Mouse (Mus musculus) adrenal gland, postnatal 14 days (tissue): ENCODE data around the gene Suds3. TPM values are rescaled to one million over a fixed set of nuclear protein-coding genes. Genes with fewer than 3 reads are reported as not detected.
A peak's percentile ranks its signal among the peaks of the same experiment; 100 is the strongest.

Source experiments
- DNase-seq: peaks from one replicate; pipeline ENCODE4 v3.0.0; 2021; ENCODE audit warnings: mixed read lengths
- total RNA-seq: library from RNA; stranded (reverse); gene quantifications from 2 replicates; pipeline ENCODE4 v1.2.3, GENCODE M21; 2021

Gene Suds3
- total RNA-seq, 1 experiment from 2014 or later, result 88.4 TPM

DNA sequence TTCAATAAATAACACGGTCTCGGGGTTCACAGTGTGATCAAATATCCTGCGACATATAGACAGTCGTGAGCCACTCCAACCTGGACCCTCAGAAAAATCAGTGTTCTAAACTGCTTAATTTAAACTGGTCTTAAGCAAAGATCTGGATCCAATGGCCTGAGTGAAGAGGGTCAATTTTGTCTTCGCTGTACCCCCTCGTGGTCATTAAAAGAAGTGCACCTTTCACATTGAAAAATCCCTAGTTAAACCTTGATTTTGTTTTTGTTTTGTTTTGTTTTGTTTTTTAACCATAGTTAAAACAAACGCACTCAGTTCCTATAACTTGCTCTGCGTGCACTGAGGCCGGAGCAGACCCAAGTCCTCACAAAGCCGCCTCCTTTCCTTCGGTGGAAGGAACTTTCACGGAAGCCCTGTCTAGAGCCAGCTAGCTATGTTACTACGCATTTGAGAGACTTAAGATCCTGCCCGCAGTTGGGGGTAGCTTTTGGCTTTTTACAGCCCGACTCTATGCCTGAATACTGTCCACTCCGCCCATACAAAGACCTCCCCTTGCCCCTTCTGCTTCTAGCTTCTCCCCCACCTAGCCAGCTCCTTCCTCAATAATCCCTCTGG is 1.2 kb downstream of the Suds3 start:
- no peak for DNase-seq

- peak; percentile 46 for DNase-seq
These were observed 2.6 kb downstream of the Suds3 start for GRCm38 (mm10) chr5:117113330-117113729.

DNA sequence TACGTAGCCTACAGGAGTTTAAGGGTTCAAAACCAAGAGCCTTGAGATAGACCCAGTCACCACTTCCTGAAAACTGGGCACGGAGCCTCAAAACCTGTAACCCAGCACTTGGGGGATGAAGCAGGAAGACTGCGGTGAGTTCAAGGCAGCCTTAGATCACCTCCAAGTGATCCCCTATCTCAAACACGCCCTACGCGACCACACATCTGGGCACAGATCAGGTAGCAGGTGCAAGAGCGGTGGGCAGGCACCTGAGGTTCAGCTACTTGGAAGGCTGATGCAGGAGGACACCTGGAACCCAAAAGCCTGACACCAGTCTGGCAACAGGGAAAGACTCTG is 4.2 kb downstream of the Suds3 start:
- no peak for DNase-seq

DNA sequence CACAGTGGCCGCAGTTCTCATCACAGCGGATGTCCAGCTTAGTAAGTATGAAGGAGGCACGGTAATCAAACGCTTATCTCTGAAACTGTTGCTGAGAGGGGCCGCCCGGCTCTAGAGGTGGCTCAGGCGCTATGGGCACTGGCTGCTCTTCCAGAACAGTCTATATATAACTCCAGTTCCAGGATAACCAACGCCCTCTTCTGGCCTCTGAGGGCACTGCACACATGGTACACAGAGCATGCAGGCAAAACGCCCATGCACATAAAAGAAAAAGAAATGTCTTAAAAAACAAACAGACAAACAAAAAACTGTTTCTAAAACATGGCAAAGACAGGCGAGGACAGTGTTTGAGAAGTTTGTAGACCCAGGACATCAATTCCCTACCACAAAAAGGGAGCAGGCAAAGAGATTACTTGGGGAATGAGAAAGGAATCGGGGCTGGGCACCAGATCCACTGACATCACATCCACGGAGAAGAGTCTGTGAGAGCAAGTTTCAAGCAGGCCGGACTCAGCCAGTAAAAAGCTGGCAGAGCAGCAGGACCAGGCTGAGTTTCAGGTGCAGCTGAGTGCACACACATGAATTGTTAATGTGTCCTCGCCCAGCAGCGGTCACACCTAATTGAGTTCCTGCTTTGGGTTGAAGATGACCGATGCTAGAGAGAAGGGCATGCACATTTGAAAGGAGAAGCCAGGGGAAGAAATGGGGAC is 4.7 kb downstream of the Suds3 start:
- DNase-seq, result no peak

DNA sequence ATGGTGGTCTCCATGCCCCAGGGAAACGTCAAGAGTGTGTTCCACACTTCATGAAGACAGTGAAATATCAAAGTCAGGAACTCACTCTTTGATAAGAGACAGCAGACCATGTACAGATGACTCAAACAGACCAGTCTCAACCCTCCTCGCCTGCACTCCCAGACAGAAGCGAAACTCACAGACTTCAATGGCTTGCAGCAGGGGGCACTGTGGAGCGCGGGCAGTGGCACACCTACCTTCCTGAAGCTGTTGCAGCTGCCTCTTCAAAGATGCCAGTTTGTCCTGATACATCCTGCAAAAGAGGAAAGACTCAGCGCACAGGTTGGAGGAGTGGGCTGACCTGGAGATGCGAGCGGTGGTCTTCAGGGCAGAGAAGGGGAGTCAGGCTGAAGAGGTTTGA is 6.4 kb downstream of the Suds3 start:
- peak; percentile 53 for DNase-seq

GRCm38 (mm10) chr5:117108731-117109130 is 7.2 kb downstream of the Suds3 start:
- no peak for DNase-seq

DNA sequence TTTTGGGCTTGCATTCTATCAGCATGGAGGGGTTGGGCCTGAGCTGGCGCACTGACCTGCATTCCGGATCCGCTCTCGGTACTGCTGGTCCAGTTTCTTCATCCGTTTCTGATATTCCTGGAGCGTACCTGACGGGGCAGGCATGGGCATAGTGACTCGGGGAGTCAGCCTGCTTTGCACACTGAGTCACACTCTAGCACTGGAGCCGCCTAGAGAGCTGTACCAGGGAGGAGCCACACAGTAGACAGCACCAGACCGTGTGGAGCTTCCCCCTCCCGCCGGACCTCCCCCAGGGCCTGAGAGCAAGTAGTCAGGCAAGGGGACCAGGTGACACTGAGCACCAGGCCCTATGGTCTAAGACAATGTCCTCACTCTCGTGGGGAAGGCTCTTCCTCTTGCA is 7.6 kb downstream of the Suds3 start:
- DNase-seq, result no peak

DNA sequence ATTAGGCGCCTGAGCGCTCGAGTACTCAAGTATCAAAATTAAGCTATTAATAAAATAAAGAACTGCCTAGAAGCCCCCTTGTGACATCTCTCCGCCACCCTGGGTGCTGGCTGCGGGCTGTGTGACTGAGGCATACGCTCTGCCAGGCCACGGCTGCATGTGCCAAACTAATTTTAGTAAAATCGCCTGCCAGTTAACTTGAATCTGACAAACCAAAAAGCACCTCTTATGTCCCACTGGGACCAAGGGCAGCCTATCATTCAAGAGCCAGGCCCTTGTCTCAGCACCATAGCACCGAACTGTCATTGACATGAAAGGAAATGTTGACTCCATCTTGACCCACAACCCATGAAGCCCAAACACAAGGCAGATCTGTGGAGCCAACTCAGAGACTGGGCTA is 10.2 kb downstream of the Suds3 start:
- DNase-seq, result no peak

DNA sequence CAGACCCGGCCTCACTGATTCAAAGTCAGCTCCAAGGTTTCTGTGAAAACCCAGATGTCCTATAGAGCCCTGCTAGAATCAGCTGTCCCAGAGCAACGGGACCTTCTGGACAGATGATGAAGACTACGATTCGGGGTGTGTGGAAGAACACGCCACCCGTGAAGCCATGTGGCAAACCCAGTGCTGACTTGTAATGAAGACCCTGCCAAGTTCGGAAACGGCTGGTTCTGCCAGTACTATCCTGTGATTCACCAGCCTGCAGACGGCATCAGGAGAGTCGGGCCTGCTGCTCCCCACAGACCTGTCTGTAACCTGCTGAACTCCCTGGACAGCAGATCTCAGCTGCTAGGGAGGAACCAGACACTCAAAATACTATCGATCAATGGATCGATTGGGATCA is 11.6 kb downstream of the Suds3 start:
- DNase-seq, result no peak

DNA sequence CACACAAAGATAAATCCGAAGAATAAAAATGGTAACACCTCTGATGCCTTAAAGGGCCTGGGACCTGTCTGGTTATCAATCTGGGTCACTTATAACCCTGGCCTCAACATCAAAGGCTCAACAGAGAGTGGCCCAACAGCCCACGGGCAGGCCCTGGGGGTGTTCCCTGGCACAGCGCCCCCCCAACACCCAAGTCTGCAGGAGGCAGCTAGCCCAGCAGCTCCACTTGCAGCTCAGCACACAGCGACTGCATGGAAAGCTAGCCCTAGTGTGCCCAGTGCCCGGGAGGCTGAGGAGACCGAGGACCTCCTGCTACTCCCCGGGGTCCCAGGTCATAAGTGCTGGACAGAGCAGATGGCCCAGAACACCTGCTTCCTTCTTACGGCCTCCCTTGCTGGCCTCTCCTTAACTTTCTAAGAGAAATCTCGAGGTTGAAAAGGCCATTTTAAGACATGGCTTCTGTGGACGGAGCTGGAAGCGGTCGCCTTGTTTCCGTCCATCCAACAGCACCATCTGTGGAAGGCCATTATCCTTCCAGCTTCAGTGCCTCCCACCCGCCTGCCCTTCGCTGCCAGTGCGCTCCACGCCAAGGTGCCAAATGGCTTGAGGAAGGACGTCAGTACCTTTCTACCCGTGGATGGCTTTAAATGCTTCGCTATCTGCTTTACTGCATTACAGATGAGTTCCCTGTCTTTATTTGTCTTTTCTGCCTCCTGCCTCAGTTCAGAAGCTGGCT is 12.6 kb downstream of the Suds3 start:
- no peak for DNase-seq

GRCm38 (mm10) chr5:117099742-117100141 is 16.2 kb downstream of the Suds3 start:
- DNase-seq, result no peak

DNA sequence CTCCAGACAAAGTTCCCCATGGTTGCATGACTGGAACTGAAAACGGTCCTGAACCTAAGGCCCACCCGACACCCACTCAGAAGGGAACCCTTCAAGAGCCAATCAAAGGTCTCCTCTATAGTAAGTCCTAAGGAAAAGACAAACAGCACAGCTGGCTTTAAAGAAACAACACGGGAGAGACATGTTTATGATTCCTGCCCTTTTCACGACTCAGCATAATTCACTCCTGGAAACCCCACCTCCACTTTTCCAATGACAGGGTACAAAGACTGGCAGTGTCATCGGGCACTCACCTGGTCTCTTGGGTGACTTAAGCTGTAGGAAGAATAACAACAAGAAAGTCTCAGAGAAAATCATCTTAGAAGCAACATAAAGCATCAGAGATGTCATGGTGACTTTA is 16.9 kb downstream of the Suds3 start:
- DNase-seq, result no peak

GRCm38 (mm10) chr5:117096716-117097115 is 19.2 kb downstream of the Suds3 start:
- DNase-seq, result peak; percentile 64

- peak; percentile 55 for DNase-seq
These were observed 21.5 kb downstream of the Suds3 start for GRCm38 (mm10) chr5:117094431-117094830.

DNA sequence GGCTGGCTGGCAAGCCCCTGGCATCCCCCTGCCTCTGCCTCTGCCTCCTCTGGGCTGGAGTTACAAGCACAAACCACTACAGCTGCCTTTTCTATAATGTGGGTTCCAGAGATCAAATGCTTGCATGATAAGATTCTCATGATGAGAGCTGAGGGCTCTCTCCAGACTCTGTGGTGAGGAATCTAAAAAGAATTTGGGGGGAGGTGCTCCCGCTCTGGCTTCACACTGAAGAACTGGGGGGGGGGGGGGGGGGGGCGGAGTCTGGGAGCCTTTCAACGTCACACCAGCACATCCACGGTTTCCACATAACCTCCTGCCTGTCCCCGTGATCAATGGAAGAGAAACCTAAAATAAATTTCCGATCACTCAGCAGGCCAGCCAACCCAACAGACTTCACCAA is 26.1 kb downstream of the Suds3 start:
- DNase-seq, result no peak

GRCm38 (mm10) chr5:117089147-117089546 is 26.8 kb downstream of the Suds3 start:
- no peak for DNase-seq

- DNase-seq, result no peak
These were observed 28.2 kb downstream of the Suds3 start for GRCm38 (mm10) chr5:117087718-117088117.

- DNase-seq, result peak; percentile 55
These were observed 46.4 kb downstream of the Suds3 start for GRCm38 (mm10) chr5:117069498-117069894.

GRCm38 (mm10) chr5:117068808-117069497 is 47.0 kb downstream of the Suds3 start:
- DNase-seq, result peak; percentile 18

DNA sequence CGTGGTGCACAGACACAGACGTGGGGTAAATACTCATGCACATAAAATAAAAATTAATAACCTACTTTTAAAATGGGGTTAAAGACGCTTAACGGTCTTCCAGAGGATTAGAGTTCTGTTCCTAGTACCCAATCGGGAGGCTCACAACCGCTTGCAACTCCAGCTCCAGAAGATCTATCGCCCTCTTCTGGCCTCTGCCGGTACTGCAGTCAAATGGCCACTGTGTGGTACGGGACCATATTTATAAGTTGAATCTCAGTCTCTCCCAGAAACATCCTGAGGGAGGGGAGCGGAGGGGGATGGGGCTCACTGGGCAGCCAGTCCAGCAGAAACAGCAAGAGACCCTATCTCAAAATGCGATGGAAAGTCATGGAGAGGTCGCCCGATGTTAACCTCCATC is 47.7 kb downstream of the Suds3 start:
- peak; percentile 18 for DNase-seq

GRCm38 (mm10) chr5:117061251-117061650 is 54.7 kb downstream of the Suds3 start:
- DNase-seq, result no peak

DNA sequence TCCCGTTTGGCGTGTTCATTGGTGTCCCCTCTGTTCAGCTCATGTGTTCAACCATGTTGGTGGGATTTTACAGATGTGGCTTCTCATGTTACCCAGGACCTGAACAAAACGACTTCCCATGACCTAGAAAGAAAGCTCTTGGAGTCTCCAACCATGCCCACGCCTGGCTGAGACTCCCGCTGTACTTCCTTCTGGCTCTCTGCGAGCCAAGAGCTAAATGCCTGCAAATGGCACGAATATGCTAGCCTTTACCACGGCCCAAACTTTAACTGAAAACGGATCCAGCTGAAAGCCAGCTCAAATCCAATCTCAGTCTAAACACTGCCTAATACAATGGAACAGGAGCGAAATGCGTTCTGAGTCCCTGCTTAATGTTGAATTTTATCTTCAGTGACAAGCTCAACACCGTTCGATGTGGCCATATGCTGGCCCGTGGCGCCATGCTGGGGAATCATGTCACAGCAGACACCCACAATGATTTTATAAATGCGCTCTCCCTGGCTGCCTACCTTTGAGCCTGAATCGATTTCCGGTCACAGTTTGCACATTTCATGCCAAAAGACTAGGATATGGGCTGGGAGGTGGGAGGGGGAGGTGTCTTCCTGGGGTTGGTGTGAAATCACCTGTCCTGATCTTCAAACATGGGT is 55.3 kb downstream of the Suds3 start:
- no peak for DNase-seq

- DNase-seq, result no peak
These were observed 66.0 kb downstream of the Suds3 start for GRCm38 (mm10) chr5:117049940-117050339.
